Mouse (Mus musculus) layer of hippocampus, adult 8-10 months (tissue): ENCODE measurements around the gene Pgap2. TPM values are rescaled to one million over a fixed set of nuclear protein-coding genes. Genes with fewer than 3 reads are reported as not detected.

Experiments used
- DNase-seq, 2 experiments: peaks; one replicate each; pipeline ENCODE4 v3.0.0; 2022; ENCODE audit warnings: low spot score in 2 of 2
- total RNA-seq, 4 experiments: library from RNA; stranded (reverse); gene quantifications; 2 replicates each; pipeline ENCODE4 v1.2.4; 2022

The Pgap2 gene
- total RNA-seq, 4 experiments from 2014 or later = 29.8 to 36.9 (median 33.5) TPM

DNA sequence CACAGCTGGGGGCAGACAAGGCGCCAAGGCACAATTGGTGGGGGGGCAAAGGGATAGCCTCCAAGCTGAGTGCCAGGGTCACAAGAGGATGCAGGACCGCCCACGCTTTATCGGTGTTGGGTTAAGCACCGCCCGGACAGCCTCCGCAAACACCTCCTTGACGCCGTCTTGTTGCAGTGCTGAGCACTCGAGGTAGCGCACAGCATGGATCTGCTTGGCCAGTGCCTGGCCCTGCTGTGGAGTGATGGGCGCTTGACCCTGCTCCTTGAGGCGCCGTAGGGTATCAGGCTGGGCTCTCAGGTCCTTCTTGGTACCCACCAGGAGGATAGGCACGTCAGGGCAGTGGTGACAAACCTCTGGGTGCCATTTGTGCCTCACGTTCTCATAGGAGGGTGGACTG, 29.6 kb downstream of the Pgap2 start:
- DNase-seq = no peak

DNA sequence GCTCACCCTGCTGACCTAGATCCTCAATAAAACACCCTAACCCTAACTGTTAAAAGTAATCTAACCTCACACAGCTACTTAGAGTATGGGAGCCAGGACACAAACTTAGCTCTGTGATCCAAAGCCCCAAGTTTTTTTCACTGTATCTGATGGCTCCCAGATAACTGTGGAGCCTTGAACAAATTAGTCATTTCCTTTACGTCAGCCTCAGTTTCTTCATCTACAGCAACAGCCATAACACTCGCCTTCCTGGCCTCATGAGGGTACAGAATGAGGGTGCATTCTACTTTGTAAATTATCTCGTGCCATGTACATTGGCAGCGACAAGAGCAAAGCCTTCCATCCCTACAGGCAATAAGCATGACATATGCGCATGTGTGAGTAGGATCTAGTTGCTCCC, 32.4 kb downstream of the Pgap2 start:
- no peak for DNase-seq

GRCm38 (mm10) chr7:102242917-102243316, 32.9 kb downstream of the Pgap2 start:
- no peak for DNase-seq

DNA sequence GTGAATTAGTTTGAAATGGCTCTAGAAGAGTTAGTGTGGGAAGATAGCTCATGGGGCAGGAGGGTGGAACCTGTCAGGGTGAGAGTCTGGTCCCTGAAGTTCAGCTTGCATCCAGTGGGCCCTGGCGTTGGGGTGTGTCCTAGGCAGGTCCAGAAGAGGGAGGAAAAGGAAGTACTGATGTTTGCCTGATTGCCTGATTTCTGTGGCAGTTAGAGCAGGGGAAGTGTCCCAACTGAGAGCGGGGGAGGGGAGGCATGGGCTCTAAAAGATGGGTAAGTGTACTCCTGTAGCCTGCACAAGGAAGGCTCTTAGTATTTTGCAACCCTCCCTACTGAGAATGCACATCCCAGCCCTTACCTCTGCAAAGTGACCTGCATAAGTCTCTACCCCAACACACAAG, 33.9 kb downstream of the Pgap2 start:
- DNase-seq = no peak

GRCm38 (mm10) chr7:102244782-102245535, 35.0 kb downstream of the Pgap2 start:
- DNase-seq = no peak

DNA sequence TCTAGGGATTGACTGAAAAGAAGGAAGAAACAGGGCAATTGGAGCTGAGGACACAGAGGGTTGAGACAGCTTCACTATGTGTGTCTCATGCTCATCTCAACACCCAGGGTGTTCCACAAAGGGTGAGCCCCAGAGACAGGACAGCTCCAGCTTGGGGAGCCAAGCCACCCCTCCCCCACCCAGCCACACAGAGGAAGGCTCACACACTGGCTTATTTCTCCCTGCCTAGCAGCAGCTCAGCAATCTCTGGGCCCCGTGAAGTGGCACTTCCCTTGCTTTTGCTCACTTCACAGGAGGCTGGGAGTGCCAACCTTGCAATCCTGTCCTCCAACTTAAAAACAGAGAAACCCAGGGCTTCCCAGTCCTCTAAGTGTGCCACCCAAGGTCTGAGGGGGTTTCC, 35.8 kb downstream of the Pgap2 start:
- no peak for DNase-seq

GRCm38 (mm10) chr7:102246265-102246664, 36.3 kb downstream of the Pgap2 start:
- DNase-seq = no peak

DNA sequence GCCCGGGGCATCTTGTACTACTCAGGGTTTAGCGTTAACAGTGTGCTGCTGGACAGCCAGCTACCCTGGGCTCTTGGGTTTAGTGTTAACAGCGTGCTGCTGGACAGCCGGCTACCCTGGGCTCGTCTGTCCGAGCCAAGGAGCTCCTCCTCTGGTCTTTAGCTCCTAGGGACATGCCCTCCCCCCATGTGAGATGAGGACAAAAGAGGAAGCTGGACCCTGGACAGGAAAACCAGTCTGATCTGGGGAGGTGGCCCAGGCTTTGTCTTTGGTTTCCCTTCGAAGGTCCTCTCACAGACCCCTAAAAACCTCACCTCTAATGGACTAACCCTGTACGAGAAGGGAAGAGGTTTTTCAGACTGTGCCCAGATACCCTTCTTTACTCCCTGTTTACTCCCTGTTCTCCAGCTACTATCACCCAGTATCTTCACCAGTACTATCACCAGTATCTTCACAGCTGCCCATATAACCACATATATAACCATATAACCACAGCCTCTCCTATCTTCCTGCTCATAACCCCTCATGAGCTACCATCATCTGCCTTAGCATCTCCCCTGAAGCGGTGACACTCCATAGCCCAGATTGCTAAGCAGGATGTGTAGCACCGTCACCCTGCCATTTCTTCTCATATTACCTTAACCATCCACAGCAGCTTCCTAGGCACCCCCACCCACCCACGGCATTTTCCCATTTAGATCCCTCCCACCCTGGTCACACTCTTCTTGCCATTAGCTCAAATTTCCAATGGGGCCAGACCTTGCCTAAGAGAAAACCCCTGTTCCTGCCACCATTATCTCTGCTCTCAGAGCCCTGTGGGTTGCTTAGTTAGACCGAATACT, 37.2 kb downstream of the Pgap2 start:
- DNase-seq = no peak

GRCm38 (mm10) chr7:102248691-102249404, 38.8 kb downstream of the Pgap2 start:
- no peak for DNase-seq

DNA sequence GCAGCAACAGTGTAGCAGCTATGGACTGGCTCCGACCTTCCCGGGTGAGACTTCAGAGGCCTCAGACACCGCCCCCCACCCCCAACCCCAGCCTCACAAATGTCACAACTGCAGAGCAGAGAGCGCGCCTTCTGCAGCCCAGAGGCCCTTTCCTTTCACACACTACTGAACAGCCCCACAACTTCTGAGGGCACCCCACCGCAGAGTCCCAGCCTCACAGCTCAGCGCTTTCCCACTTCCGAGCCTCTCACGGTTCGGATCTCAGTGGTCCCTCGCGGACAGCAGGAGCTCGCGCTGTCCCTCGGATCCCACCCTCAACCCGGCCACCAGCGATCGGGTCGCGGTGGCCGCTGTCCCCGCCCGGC, 39.5 kb downstream of the Pgap2 start:
- DNase-seq = no peak

DNA sequence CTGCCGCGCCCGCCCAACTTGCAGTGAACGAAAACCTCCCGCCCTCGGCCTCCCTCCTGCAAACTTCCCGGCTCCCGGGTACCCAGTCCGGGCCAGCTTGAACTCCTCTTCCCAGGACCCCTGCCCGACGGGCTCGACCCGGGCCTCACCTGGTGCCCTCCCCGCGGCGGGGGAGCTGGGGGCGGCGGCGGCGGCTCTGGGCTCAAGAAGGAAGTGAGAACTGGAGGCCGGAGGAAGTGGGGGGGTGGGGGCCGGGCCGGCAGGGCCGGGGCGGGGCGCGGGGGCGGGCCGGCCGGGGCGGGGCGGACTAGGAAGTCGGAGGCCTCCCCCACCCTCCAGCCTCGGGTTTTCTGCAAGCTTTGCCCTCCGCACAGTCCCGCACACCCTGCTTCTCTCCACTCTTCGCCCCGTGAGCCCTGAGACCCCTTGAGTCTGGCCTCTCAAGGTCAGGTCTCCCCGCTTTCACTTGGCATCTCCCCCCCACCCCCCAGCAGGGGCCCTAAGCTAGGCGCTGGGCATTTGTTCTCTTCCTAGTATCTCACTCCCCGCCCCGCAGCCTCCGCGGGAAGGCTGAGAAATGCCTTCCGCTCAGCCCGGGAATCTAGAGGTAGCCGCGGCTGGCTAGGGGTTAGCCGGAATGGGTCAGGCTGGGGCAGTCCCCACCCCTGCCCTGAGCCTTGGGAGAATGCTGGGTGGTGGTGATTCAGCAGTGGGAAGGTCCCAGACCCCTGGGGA, 40.1 kb downstream of the Pgap2 start:
- DNase-seq = no peak

DNA sequence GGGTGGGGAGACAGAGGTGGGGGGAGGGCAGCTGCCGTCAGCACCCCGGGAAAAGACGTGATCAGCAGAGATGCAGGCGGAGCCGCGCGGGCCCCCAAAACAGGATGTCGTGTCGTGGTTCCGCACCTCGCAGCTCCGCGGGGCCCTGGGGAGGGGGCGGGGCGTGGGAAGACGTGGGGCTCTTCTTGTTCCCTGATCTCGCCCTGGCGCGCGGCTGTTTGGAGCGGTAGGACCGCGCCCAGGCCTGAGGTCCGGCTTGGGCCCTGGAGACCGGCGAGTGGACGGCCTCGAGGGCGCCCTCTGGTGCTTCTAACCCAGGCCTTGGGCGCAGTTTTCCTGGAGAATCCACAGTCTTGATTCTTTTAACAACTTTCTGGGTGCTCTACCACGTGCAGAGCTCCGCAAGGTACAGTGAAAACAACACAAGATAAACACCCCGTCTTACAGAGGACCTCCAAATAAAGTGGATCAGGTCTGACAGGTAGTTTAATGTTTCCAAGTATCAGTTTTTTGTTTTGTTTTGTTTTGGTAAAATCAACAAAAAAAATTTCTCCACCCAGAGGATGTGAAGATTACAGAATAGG, 40.7 kb downstream of the Pgap2 start:
- DNase-seq = peak; percentile 81 to 85

- no peak for DNase-seq
These were observed 43.6 kb downstream of the Pgap2 start for GRCm38 (mm10) chr7:102253631-102254030.

DNA sequence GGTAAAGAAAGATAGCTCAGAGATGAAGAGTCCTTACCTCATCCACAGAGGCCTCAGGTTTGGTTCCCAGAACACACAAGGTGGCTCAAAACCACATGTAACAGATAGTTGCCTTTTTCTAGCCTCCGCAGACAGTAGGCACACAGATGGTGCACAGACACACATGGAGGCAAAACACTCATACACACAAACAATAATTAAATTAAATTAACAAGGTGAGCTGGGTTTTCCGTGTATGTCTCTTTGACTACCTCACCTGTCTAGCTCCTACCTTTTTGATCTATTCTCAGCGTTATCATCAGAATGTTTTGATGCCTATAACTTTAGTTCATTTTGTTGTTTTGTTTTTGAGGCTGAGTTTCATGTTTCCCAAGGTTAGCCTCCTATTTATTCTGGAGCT, 45.9 kb downstream of the Pgap2 start, which contains the start of gene Rhog:
Gene Rhog, minus strand, starts transcription at position 101 of the 400 bp plus-strand sequence.
- DNase-seq = no peak

- DNase-seq = no peak
These were observed 46.6 kb downstream of the Pgap2 start for GRCm38 (mm10) chr7:102256636-102257035.

DNA sequence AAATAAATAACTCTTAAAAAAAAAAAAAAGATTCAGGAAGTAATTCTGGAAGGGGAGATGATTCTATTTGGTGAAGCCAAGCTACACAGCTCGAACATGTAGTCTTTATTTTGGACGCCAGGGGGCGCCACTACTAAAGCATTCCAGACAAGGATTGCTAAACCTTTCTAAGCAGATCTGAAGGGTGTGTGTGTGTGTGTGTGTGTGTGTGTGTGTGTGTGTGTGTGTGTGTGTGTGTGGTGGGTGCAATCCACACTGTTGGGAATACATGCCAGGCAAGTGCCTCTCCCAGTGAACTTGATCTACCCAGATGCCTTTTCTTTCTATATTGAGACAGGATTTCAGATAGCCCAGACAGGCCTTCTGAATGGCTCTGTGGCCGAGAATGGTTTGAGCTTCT, 48.2 kb downstream of the Pgap2 start:
- peak in 1 of 2 experiments; percentile 85 for DNase-seq

DNA sequence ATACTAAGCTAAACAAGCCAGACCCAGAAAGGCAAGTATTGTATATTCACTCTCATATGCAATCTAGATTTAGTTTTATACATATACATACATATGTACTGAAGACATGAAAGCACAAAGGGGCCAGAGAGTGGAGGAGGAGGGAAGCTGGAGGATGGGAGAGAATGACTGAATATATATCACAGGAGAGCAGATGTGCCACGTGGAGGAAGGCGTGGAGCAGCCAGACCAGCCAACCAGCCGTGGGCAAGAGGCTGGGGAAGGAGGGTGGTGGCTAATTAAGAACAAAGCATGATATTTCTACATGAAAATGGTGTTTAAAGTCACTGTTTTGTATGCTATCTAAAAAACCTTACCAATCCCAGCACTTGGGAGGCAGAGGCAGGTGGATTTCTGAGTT, 48.7 kb downstream of the Pgap2 start:
- DNase-seq = no peak

GRCm38 (mm10) chr7:102259716-102260479, 49.9 kb downstream of the Pgap2 start:
- no peak for DNase-seq

DNA sequence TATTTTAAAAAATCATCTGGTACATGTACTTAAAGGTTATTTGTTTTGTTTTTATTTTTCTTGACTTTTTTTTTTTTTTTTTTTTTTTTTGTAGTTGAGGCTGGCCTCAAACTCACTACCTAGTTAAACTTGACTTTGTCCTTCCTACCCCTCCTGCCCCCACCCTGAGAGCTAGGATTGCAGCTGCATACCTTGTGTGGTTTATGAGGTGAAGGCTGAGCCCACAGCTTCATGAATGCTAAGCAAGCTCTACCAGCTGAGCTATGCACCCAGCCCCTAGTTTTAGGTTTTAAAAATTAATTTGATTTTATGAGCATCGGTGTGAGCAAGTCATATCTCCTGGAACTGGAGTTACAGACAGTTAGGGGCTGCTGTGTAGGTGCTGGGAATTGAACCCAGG, 50.5 kb downstream of the Pgap2 start:
- DNase-seq = no peak

DNA sequence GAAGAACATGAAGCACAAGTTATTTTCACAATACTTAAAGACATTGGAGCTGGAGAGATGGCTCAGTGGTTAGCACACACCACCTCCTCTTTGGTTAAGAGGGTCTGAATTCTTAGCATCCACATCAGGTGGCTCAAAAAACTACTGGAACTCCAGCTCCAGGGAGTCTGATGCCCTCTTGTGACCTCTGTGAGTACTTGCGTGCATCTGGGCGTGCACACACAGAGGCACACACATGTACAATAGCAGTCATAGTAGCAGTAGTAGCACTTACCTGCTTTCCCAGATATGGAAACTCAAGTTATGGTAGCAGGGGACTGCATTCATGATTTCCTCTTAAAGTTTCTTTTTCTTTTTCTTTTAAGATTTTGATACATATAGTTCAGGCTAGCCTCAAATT, 53.0 kb downstream of the Pgap2 start:
- DNase-seq = no peak
